Mouse (Mus musculus): Measurements from ENCODE around the gene Dgki.

The Dgki gene

GRCm38 (mm10) chr6:37241434-37241833 is 58.5 kb downstream of the Dgki start:
- DNase-seq (ENCODE audit: low spot score) = no peak

- no peak for DNase-seq (ENCODE audit: low spot score)
Observed at GRCm38 (mm10) chr6:37240140-37240539, 59.8 kb downstream of the Dgki start.

- DNase-seq (ENCODE audit: low spot score) = no peak
Observed at GRCm38 (mm10) chr6:37236893-37237292, 63.1 kb downstream of the Dgki start.

GRCm38 (mm10) chr6:37231148-37231547 is 68.8 kb downstream of the Dgki start:
- DNase-seq (ENCODE audit: low spot score) = no peak

GRCm38 (mm10) chr6:37222947-37223510 is 77.0 kb downstream of the Dgki start:
- no peak for DNase-seq (ENCODE audit: low spot score)

- no peak for DNase-seq (ENCODE audit: low spot score)
Observed at GRCm38 (mm10) chr6:37222016-37222415, 78.0 kb downstream of the Dgki start.

- no peak for DNase-seq (ENCODE audit: low spot score)
Observed at GRCm38 (mm10) chr6:37219110-37219509, 80.9 kb downstream of the Dgki start.

- DNase-seq (ENCODE audit: low spot score) = no peak
Observed at GRCm38 (mm10) chr6:37216342-37216763, 83.6 kb downstream of the Dgki start.

DNA sequence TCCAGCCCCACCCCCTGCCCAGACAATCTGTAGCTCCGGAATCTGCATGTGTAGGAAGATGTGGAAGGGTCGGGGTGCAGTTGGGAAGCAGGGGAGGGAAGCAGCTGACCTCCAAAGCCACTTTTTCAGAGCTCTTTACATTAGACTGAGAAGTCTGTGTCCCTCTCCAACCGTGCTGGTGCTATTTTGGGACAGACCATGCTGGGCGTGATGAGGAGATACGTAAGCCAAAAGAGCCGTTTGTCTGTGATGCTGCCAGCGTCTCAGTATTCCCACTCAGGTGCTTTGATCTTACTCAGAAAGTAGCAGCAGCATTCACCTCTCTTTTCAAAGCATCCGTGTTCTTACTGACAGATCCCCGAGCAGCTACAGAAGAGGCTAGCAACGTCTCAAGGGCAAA is 84.3 kb downstream of the Dgki start:
- no peak for DNase-seq (ENCODE audit: low spot score)

GRCm38 (mm10) chr6:37212930-37213329 is 87.1 kb downstream of the Dgki start:
- DNase-seq (ENCODE audit: low spot score) = no peak

GRCm38 (mm10) chr6:37211545-37212247 is 88.3 kb downstream of the Dgki start:
- no peak for DNase-seq (ENCODE audit: low spot score)

DNA sequence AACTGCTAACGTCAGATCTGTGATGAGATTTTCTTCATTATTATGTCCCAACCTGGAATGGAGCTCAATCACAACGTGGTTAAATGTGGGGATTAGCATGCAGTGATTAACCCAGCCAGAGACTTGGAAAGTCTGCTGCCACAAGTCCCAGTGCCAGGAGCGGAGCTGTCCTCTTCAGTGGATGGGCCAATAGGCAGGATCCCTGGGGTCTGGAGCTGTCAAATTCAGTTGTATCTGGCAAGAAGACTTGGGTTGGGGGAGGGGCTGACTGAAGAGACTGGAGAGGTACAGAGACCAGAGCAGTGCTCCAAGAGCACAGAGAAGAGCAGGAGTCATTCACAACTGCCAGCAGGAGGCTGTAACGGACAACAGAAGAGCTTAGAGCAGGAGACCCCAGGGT is 97.1 kb downstream of the Dgki start:
- no peak for DNase-seq (ENCODE audit: low spot score)

GRCm38 (mm10) chr6:37200840-37201239 is 99.1 kb downstream of the Dgki start:
- DNase-seq (ENCODE audit: low spot score) = no peak

DNA sequence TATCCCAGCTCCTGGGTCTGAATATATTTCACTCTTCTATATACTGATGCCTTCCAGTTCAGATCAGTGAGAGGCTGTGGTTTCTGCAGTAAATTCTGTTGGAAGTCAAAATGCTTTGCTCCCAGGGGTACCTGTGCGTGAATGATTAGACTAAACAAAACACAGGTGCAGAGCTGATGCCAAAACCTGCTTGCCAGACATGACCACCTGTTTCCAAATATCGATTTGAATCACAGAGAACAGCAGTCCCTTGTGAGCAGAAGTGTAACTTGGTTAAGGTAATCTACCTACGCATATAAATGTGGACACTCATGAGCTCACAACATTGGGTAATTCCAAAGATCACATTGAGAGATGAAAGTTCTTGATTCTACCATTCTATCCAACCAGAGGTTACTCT is 100.5 kb downstream of the Dgki start:
- no peak for DNase-seq (ENCODE audit: low spot score)

DNA sequence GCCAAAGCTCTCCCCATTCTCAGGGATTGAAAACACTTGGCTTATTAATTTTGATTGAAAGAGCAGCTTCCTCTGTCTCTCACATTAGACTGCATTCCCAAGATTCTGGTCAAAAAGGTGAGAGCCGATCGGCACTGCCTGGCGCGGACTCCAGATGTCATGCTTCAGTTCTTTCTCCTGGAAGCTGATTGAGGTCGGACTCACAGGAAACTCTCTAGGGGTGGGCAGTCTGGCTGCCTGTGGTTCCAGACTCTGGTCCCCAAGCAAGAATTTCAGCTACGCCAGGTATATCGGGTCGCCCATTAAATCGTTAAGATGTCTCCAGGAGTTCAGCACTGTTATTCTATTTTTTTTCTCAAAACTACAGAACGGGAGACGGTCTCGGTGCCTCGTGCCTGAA is 102.2 kb downstream of the Dgki start:
- DNase-seq (ENCODE audit: low spot score) = no peak

DNA sequence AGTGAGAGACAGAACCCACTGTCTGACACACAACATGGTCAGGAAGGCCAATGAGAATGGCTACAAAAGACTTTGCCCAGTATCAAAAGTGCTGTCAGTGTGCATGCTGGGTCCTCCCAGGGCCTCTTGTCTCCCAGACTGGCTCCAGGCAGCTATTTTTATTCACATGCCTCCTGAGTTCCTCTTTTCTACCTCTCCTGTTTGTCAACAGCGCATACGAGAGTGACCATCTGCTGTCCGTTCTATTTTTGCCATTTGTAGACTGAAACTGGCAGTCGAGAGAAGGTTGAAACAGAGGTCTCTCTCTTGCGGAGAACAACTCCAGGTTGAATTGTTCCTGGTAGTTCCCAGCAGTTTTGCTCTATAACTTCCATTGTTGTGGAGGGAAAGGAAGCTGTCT is 103.1 kb downstream of the Dgki start:
- DNase-seq (ENCODE audit: low spot score) = no peak

GRCm38 (mm10) chr6:37195766-37196165 is 104.2 kb downstream of the Dgki start:
- no peak for DNase-seq (ENCODE audit: low spot score)

GRCm38 (mm10) chr6:37181961-37182360 is 118.0 kb downstream of the Dgki start:
- no peak for DNase-seq (ENCODE audit: low spot score)

DNA sequence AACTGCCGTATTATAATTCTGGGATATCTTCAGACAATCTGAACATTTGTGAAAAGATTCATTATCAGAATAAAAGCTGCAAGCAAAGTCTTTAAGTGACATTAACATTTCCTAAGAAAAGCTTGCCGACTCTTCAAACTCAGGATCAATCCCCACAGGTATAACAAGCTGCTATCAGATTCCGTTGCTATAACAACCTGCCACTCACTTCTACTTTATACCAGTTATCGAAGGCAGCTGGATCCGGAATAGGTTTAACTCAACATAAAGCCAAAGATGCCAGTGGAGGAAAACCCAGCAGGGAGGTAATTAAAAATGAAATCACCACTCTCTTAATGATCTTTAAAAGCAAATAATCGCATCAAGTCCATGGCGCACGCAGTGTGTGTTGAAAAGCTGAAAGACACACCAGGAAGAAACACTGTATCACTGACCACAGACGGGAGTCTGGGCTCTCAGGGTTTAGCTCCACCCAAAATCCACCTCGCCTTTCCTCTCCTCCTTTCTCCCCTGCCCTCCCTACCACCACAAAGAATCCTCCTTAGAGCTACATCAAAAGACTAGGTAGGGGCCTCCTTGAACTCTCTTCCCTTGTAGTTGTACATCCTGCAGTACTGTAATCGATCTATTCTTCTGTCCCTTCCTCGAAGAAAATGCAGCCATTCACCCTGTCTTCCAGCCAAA is 128.7 kb downstream of the Dgki start:
- DNase-seq (ENCODE audit: low spot score) = no peak

GRCm38 (mm10) chr6:37158880-37159279 is 141.1 kb downstream of the Dgki start:
- DNase-seq (ENCODE audit: low spot score) = no peak

GRCm38 (mm10) chr6:37154051-37154450 is 145.9 kb downstream of the Dgki start:
- no peak for DNase-seq (ENCODE audit: low spot score)

DNA sequence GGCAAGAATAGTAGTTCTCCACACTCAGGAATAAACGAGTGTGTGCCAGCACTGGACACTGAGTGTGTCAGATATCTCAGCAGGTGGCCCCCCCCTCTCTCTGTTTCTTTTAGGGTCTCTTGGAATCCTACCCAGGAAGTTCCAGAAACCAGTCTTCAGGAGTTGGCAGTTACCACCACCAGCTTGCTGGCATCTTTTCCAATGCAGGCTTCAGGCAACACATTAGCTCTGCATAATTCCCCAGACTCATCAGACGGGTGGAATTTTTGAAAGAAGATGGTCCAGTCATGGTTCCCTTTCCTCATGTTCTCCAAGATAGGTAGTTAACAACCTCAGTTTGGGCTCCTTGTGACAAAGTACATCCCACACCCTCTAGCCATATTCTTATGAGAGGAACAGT is 149.5 kb downstream of the Dgki start:
- DNase-seq (ENCODE audit: low spot score) = no peak

DNA sequence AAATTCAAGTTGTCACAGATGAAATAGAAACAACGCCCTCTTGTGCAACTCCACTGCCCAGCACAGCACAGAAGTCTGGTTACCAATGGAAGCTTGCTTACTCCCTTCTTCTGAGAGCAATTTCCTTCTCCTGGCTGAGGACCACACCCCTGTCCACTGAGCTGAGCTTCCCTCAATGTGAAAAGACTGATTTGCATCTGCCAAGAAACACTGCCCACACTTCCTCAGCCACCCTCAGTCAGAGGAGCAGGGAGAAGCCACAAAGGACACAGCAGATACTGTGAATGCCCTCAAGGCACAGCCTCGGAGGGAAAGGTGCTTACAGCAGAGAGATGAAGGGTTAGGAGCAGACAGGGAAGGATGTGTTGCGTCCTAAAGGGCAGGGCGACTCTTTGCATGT is 149.9 kb downstream of the Dgki start:
- no peak for DNase-seq (ENCODE audit: low spot score)

DNA sequence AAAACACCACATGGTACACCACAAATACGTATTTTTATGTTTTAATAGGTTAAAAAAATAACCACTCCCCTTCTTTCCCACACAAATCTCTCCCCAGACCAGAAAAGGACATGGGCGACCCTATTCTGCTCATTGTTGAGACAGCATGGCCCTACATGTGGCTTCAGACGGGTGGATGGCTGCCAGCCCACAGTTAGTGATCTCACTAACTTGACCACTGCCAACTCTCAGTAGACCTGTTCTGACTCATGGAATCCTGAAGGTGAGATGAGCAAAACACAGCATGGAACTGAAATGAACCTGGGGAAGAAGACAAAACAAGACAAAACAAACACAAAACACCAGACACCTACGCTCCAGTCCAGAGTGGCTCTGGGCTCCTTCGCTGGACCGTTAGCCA is 150.8 kb downstream of the Dgki start:
- DNase-seq (ENCODE audit: low spot score) = no peak

Data from spleen, adult 12 weeks (tissue).